Mouse (Mus musculus): Measurements from ENCODE around the gene Magi2.

DNA sequence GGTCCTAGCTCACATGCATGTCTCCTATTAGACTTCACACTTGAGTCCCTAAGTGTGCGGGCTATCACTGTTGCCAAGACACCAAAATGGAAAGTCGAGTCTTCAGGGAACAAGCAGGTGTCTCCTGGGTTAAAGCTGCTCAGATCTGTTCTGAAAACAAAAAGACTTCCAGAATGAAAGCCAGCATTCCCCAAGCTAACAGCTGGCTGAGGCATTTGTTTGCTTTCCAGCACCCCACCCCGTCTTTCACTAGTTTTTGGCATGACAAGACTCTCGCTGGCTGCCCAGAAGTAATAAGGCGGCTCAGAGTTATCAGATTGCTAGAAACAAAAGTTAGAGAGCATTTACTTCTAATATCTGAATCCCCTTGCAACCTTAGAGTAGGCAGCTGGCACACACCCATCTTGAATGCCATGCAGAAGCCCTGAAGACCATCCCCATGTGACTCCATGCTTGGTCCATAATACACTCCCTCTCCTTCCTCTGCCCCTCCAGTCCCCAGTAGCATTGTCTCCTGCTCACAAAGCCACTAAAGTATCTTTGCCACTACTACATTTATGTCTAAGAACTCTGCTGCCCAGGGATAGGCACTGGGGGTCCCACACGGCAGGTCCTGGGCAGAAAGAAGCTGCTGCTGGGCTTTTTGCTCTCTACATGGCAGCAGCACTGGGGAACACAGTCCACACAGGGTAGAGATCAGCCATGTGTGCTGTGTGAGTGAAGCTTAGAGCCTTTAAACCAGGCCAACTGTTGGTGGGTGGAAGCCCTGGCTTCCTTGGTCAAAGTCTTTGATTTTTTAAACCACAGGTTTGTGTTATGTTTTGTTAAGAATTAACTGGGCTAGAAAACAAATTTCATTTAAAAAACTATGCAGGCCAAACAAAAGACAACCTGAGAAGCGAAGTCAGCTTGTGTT lies 1394.0 kb downstream of the Magi2 start:
- no peak for TF ChIP-seq CTCF (IDR thresholded peaks at IDR 0.05; ENCODE audit: borderline replicate concordance, control insufficient read depth, extremely low read depth, insufficient read depth, low read length, poor library complexity)
- no peak for TF ChIP-seq POLR2A (IDR thresholded peaks at IDR 0.05; ENCODE audit: control insufficient read depth, extremely low read depth, insufficient read depth, low read length, poor library complexity)

Measured in thymus, adult 2 months (tissue).